Mouse (Mus musculus): ENCODE measurements at regions not wholly inside any gene's neighbourhood (a gene's known extent, or its start where the extent isn't known, plus 50 kb on each side); places are given as distances from the start of the nearest gene placed in this dataset.

DNA sequence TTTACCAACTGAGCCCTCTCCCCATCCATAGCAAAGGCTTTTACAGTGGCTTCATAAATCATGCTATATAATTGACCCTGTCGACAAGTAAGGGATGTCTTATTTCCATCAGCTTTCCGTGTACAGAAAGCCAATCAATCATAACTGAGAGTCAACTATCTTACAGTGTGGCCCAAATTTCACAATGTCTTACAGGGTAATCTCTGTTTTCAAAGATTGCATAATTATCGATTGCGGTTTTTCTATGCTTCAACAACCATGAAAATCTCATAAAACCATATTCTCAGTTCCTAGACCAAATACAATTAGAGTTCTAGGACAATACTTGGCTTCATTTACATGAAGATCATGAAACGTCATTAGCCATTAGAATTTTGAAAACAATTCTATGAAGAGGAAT lies 56.1 kb upstream of the Samsn1 start:
- in situ Hi-C loops (cut with MboI), result no loop called here

DNA sequence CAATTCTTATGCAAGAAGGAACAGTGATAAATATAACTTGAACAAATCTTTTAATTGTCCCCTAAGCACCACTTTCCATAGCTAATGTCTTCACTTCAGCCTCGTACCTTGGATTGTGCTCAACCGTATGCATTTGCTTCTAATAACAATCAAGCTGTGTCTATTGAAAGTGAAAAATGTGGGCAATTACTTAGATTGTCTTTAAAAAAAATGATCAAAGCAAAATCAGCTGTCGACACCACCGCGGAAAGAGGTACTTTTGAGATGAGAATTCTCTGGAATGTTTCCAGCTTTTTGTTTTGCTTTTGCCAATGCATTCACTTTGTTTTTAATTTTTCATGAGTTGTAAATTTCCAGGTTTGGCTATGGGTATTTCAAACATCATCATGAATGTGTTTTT lies 54.1 kb upstream of the Samsn1 start:
- in situ Hi-C loops (cut with MboI), result no loop called here
